Mouse (Mus musculus) heart, postnatal 0 days (tissue): Measurements from ENCODE around the gene Ccni. TPM values are rescaled to one million over a fixed set of nuclear protein-coding genes. Genes with fewer than 3 reads are reported as not detected.

Experiments
- ATAC-seq: fragments of 200-750 bp; cut with Nextera tagmentation; 2 replicates; pipeline ENCODE4 v1.8.0; 2017; ENCODE audit warnings: low read depth, moderate number of reproducible peaks, moderate library complexity; ENCODE audit not compliant: insufficient read depth
- DNase-seq: peaks from one replicate; pipeline ENCODE4 v3.0.0-alpha.2; 2016; ENCODE audit warnings: low spot score
- H3K27ac ChIP-seq: fragments of 300-500 bp; sonication (generic); 2 replicates; pipeline ENCODE4 v1.5.1; 2014; ENCODE audit warnings: low read depth, mild to moderate bottlenecking
- H3K27me3 ChIP-seq: fragments of 300-500 bp; sonication (generic); 2 replicates; pipeline ENCODE4 v1.6.1; 2014; ENCODE audit warnings: low read length, mixed read lengths; ENCODE audit not compliant: control insufficient read depth, insufficient read depth
- H3K36me3 ChIP-seq: fragments of 300-500 bp; sonication (generic); replicated peaks from 2 replicates; pipeline ENCODE4 v1.6.1; 2014; ENCODE audit warnings: low read length, mixed read lengths; ENCODE audit not compliant: control insufficient read depth, insufficient read depth
- H3K4me1 ChIP-seq: fragments of 300-500 bp; sonication (generic); 2 replicates; pipeline ENCODE4 v1.6.1; 2014; ENCODE audit warnings: antibody characterized with exemption; ENCODE audit not compliant: control insufficient read depth, insufficient read depth
- H3K4me2 ChIP-seq: fragments of 300-500 bp; sonication (generic); 2 replicates; pipeline ENCODE4 v1.6.1; 2014; ENCODE audit warnings: low read depth, mild to moderate bottlenecking, low read length, moderate library complexity
- H3K4me3 ChIP-seq: fragments of 300-500 bp; sonication (generic); 2 replicates; pipeline ENCODE4 v1.5.1; 2014; ENCODE audit warnings: low read depth, low read length
- H3K9ac ChIP-seq: fragments of 300-500 bp; sonication (generic); replicated peaks from 2 replicates; pipeline ENCODE4 v1.6.1; 2014; ENCODE audit warnings: low read depth, low read length, mixed read lengths
- H3K9me3 ChIP-seq: fragments of 300-500 bp; sonication (generic); replicated peaks from 2 replicates; pipeline ENCODE4 v1.6.1; 2016; ENCODE audit warnings: low read length; ENCODE audit not compliant: control insufficient read depth
- CTCF ChIP-seq: IDR thresholded peaks from 2 replicates; pipeline ENCODE4 v1.5.1; 2016; ENCODE audit warnings: antibody characterized with exemption, control low read depth, low read depth
- EP300 ChIP-seq: IDR thresholded peaks from 2 replicates; pipeline ENCODE4 v1.6.1; 2016; ENCODE audit warnings: antibody characterized with exemption, low read depth
- WGBS: fragments of 180-500 bp; shearing (Covaris S2); extraction: QIAGEN DNeasy Blood & Tissue Kit; methylation state at CpG from one replicate; pipeline ENCODE4 v1.1.7; 2014; 5-methylcytosine and 5-hydroxymethylcytosine counted together
- polyA plus RNA-seq: library from polyadenylated mRNA; unstranded; fragments of >200 nt; fragmentation: Nextera tagmentation; extraction: Ambion mirVana; gene quantifications from 2 replicates; pipeline ENCODE4 v1.2.1, GENCODE M21; 2015
- total RNA-seq: library from RNA; depleted of rRNA; stranded (reverse); fragments of >200 nt; gene quantifications from 2 replicates; pipeline ENCODE4 v1.2.3, GENCODE M21; 2014; ENCODE audit warnings: low replicate concordance

Ccni gene
- total and polyA plus RNA-seq, 2 experiments from 2014 or later, result 87.5 to 210 TPM

- DNase-seq (peak; percentile 55), ATAC-seq (no peak)
- no peak overlapping the region for H3K4me2 ChIP-seq
- WGBS, result 73% methylated on average over 3 of the region's 3 CpGs
- peaks cover 61% of the 10 kb centered on the region for H3K36me3 ChIP-seq
- H3K9ac ChIP-seq, result no peak overlapping the region
- H3K4me3 ChIP-seq, result no peak overlapping the region
- H3K27me3 ChIP-seq, result no peaks in the 10 kb centered on the region
- TF ChIP-seq CTCF (peak; percentile 74), EP300 (no peak)
- H3K27ac ChIP-seq, result no peak overlapping the region
- no peaks in the 10 kb centered on the region for H3K4me1 ChIP-seq
- no peaks in the 10 kb centered on the region for H3K9me3 ChIP-seq
Measured at GRCm38 (mm10) chr5:93163541-93163940, 42.8 kb downstream of the Ccni start.

- ATAC-seq, result no peak
- no peak for DNase-seq
- no peaks in the 10 kb centered on the region for H3K27me3 ChIP-seq
- TF ChIP-seq EP300, result no peak
- TF ChIP-seq CTCF, result no peak
- no peaks in the 10 kb centered on the region for H3K9me3 ChIP-seq
- H3K4me1 ChIP-seq, result peaks cover 34% of the 10 kb centered on the region
- H3K36me3 ChIP-seq, result peaks cover 33% of the 10 kb centered on the region
- H3K4me3 ChIP-seq, result no peak overlapping the region
- no peak overlapping the region for H3K4me2 ChIP-seq
- WGBS, result 78% methylated on average over 11 of the region's 11 CpGs
- H3K9ac ChIP-seq, result no peak overlapping the region
- H3K27ac ChIP-seq, result no peak overlapping the region
Measured at GRCm38 (mm10) chr5:93154401-93154800, 51.9 kb downstream of the Ccni start.

- no peak for DNase-seq
- Histone ChIP-seq H3K9me3 (no peaks in the 10 kb centered on the region), H3K4me3 (no peak overlapping the region), H3K9ac (no peak overlapping the region), H3K36me3 (peaks cover 25% of the 10 kb centered on the region), H3K4me1 (peaks cover 35% of the 10 kb centered on the region), H3K27ac (peak overlapping the region; percentile 58), H3K4me2 (no peak overlapping the region), H3K27me3 (no peaks in the 10 kb centered on the region)
- WGBS, result 75% methylated on average over 4 of the region's 4 CpGs
- ATAC-seq, result no peak
- TF ChIP-seq CTCF (no peak), EP300 (no peak)
Measured at GRCm38 (mm10) chr5:93152451-93152850, 53.8 kb downstream of the Ccni start.

GRCm38 (mm10) chr5:93151985-93152384 lies 54.3 kb downstream of the Ccni start:
- no peak for ATAC-seq
- WGBS, result 60% methylated on average over 6 of the region's 6 CpGs
- peaks cover 35% of the 10 kb centered on the region for H3K4me1 ChIP-seq

GRCm38 (mm10) chr5:93149969-93150777 lies 56.1 kb downstream of the Ccni start:
- 32% methylated on average over 12 of the region's 12 CpGs for WGBS
- H3K4me3 ChIP-seq, result no peak overlapping the region
- TF ChIP-seq CTCF, result no peak
- no peak for TF ChIP-seq EP300
- H3K4me1 ChIP-seq, result peaks cover 41% of the 10 kb centered on the region
- peaks cover 6% of the 10 kb centered on the region; the same call in 1 of the 2 replicates for H3K36me3 ChIP-seq
- peak overlapping the region; percentile 2; the same call in 1 of the 2 replicates for H3K4me2 ChIP-seq
- ATAC-seq (peak; percentile 25), DNase-seq (peak; percentile 49)
- no peak overlapping the region for H3K9ac ChIP-seq
- no peaks in the 10 kb centered on the region for H3K9me3 ChIP-seq
- no peaks in the 10 kb centered on the region for H3K27me3 ChIP-seq
- H3K27ac ChIP-seq, result peak overlapping the region; percentile 64

More at GRCm38 (mm10) chr5:93151985-93152384, 54.3 kb downstream of the Ccni start:
- Histone ChIP-seq H3K27ac (peak overlapping the region; percentile 58), H3K4me2 (no peak overlapping the region), H3K9ac (no peak overlapping the region), H3K4me3 (no peak overlapping the region), H3K27me3 (no peaks in the 10 kb centered on the region), H3K36me3 (peaks cover 21% of the 10 kb centered on the region), H3K9me3 (no peaks in the 10 kb centered on the region)
- DNase-seq, result no peak
- no peak for TF ChIP-seq EP300
- no peak for TF ChIP-seq CTCF

GRCm38 (mm10) chr5:93145504-93145903 lies 60.8 kb downstream of the Ccni start:
- Histone ChIP-seq H3K9ac (no peak overlapping the region), H3K9me3 (no peaks in the 10 kb centered on the region), H3K4me1 (peaks cover 48% of the 10 kb centered on the region), H3K36me3 (peaks cover 21% of the 10 kb centered on the region), H3K4me3 (no peak overlapping the region), H3K27me3 (no peaks in the 10 kb centered on the region), H3K27ac (no peak overlapping the region), H3K4me2 (no peak overlapping the region)
- no peak for ATAC-seq
- DNase-seq, result no peak
- 74% methylated on average over 6 of the region's 6 CpGs for WGBS
- TF ChIP-seq CTCF (no peak), EP300 (no peak)
